Mouse (Mus musculus) CH12.LX (cell line): ENCODE results near the gene Mlf1.

Experiments used
- CTCF ChIP-seq, 2 experiments: IDR thresholded peaks in 1 of 2; conservative IDR thresholded peaks in 1 of 2; 2 replicates each; pipeline ENCODE4 v1.5.1; 2011 to 2012; ENCODE audit warnings: low read depth in 2 of 2, low read length in 2 of 2, improper control_type of control experiment in 1 of 2, inconsistent platforms in 1 of 2, mild to moderate bottlenecking in 1 of 2, moderate library complexity in 1 of 2
- MYC ChIP-seq: IDR thresholded peaks from 2 replicates; pipeline ENCODE4 v1.6.1; 2011; ENCODE audit warnings: low read depth, mild to moderate bottlenecking, improper control_type of control experiment, low read length
- UBTF ChIP-seq: IDR thresholded peaks from 2 replicates; pipeline ENCODE4 v1.6.1; 2012; ENCODE audit warnings: low read depth, mild to moderate bottlenecking, inconsistent platforms, low read length, improper control_type of control experiment, moderate library complexity

DNA sequence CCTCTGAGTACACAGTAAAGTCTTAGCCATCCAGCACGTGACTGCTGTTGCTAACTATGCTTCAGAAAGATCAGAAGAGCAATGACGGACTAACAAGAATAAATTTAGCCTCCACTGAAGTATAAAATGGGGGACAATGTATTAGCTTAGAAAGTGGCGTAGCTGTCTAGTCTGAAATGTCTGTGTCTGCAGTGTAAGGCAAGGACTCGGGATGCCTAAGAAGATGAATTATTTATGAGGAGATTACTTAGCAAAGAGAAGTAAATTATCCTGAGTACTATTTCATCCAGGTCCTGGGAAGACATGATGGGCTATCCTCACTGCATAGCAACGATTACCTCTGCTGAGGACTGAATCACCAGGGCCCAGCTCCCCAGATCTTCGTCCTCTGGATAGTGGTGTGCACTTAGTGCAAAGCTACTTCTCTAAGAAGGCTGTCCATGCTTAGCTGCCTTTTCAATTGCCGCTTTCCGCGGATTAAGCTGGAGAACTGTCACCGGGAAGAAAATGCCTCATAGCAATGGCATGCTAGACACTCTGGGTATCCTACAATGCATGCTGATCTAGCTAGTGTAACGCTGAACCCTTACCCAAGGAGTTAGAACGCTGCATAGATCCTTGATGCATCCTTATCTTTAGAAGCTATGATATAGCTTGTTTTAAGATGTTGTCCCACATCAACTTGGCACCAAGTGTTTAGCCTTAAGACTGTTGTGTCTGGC lies 22.3 kb upstream of the Mlf1 start:
- TF ChIP-seq MYC (no peak), UBTF (no peak), CTCF (conservative IDR thresholded peaks at IDR 0.05 in 1 of 2, IDR thresholded peaks at IDR 0.05 in 1 of 2; ENCODE audit: low read depth in 2 of 2, low read length in 2 of 2) (no peak)
